10 mouse cellular contexts compared by ENCODE assay signal in the genomic region with DNA sequence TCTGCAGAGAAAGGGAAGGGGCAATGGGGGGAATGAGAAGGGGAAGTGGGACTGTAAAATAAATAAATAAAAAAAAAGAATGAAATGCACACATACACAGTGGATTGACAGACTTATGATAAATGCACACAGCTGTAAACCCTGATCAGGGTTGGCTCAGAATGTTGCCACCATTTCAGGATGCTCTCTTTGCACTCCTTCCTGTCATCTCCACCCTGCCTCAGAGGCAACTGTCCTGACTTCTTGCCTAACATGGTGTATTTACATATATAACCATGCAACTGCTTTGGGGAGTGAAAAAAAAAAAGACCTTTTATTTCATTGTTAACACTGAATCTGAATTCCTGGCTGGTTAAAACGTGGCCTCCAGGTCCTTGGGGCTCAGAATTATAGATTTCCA.
DNase-seq lines count a peak whose midpoint lies in the region; ATAC-seq and TF ChIP-seq lines count a peak whose summit lies in the region.
"Had no signal": no experiment of that assay in that cellular context is flagged by ENCODE, and none has a peak within 500 bp of the region (broad histone marks: within the 10 kb centered on the region; RNA-seq: fewer than 3 reads in every experiment).

No protein-coding gene starts in this region.

- TF ChIP-seq POLR2A in cerebellum, adult 2 months (IDR thresholded peaks at IDR 0.05; ENCODE audit: borderline replicate concordance, insufficient read depth, low read length) = no peak

- no peak for ATAC-seq in kidney, embryonic 15.5 days (replicated peaks; ENCODE audit: low FRiP score)
- ATAC-seq in embryonic facial prominence, embryonic 15.5 days (ENCODE audit: insufficient number of reproducible peaks, low FRiP score, low TSS enrichment, low read depth) = no peak
- ATAC-seq in intestine, embryonic 14.5 days (replicated peaks; ENCODE audit: low FRiP score, low TSS enrichment, low read depth) = no peak
- ATAC-seq in midbrain, embryonic 15.5 days (replicated peaks) = no peak

- H3K4me3 ChIP-seq in kidney, embryonic 15.5 days (replicated peaks) = no peak overlapping the region
- H3K4me3 ChIP-seq in embryonic facial prominence, embryonic 15.5 days (replicated peaks) = no peak overlapping the region
- no peak overlapping the region for H3K4me3 ChIP-seq in intestine, embryonic 14.5 days (ENCODE audit: low read depth, low read length)
- H3K4me3 ChIP-seq in midbrain, embryonic 15.5 days = no peak overlapping the region
- no peak overlapping the region for H3K4me3 ChIP-seq in cerebellum, adult 2 months (replicated peaks; ENCODE audit: insufficient read depth, low read depth, low read length)
- H3K4me3 ChIP-seq: erythroblast, embryonic 14.5 days; megakaryocyte, embryonic 14.5 days had no signal

- no peak overlapping the region for H3K9ac ChIP-seq in kidney, embryonic 15.5 days
- no peak overlapping the region for H3K9ac ChIP-seq in embryonic facial prominence, embryonic 15.5 days
- H3K9ac ChIP-seq in intestine, embryonic 14.5 days (ENCODE audit: low read length) = no peak overlapping the region
- no peak overlapping the region for H3K9ac ChIP-seq in midbrain, embryonic 15.5 days

- H3K9me3 ChIP-seq in kidney, embryonic 15.5 days (replicated peaks) = no peaks in the 10 kb centered on the region
- H3K9me3 ChIP-seq in embryonic facial prominence, embryonic 15.5 days (replicated peaks) = no peaks in the 10 kb centered on the region
- no peaks in the 10 kb centered on the region for H3K9me3 ChIP-seq in intestine, embryonic 14.5 days (ENCODE audit: control insufficient read depth, low read length)
- H3K9me3 ChIP-seq in midbrain, embryonic 15.5 days = no peaks in the 10 kb centered on the region
- H3K9me3 ChIP-seq: megakaryocyte, embryonic 14.5 days had no signal

- WGBS in kidney, embryonic 15.5 days = 17% methylated on average over 1 of the region's 1 CpGs
- WGBS in embryonic facial prominence, embryonic 15.5 days = 12% methylated on average over 1 of the region's 1 CpGs
- WGBS in intestine, embryonic 14.5 days = 26% methylated on average over 1 of the region's 1 CpGs
- 16% methylated on average over 1 of the region's 1 CpGs for WGBS in midbrain, embryonic 15.5 days
- 35% methylated on average over 1 of the region's 1 CpGs for WGBS in cerebellum, adult 2 months

- H3K27me3 ChIP-seq in kidney, embryonic 15.5 days = no peaks in the 10 kb centered on the region
- no peaks in the 10 kb centered on the region for H3K27me3 ChIP-seq in embryonic facial prominence, embryonic 15.5 days
- H3K27me3 ChIP-seq in intestine, embryonic 14.5 days (replicated peaks; ENCODE audit: control insufficient read depth, insufficient read depth, low read length) = no peaks in the 10 kb centered on the region
- no peaks in the 10 kb centered on the region for H3K27me3 ChIP-seq in midbrain, embryonic 15.5 days (replicated peaks)
- H3K27me3 ChIP-seq in cerebellum, adult 2 months (ENCODE audit: control insufficient read depth, insufficient read depth, low read length) = no peaks in the 10 kb centered on the region
- H3K27me3 ChIP-seq: megakaryocyte, embryonic 14.5 days had no signal

- TF ChIP-seq CTCF in cerebellum, adult 2 months (IDR thresholded peaks at IDR 0.05; ENCODE audit: borderline replicate concordance, insufficient read depth, low read depth, low read length) = no peak

- H3K4me1 ChIP-seq in kidney, embryonic 15.5 days = peaks cover 11% of the 10 kb centered on the region
- H3K4me1 ChIP-seq in embryonic facial prominence, embryonic 15.5 days = peaks cover 15% of the 10 kb centered on the region
- H3K4me1 ChIP-seq in intestine, embryonic 14.5 days (replicated peaks; ENCODE audit: control insufficient read depth, insufficient read depth, low read length) = peaks cover 9% of the 10 kb centered on the region; the same call in 1 of the 2 replicates
- H3K4me1 ChIP-seq in midbrain, embryonic 15.5 days = peaks cover 10% of the 10 kb centered on the region
- H3K4me1 ChIP-seq in cerebellum, adult 2 months (ENCODE audit: control insufficient read depth, insufficient read depth, low read length) = no peaks in the 10 kb centered on the region
- H3K4me1 ChIP-seq: megakaryocyte, embryonic 14.5 days had no signal

- no peaks in the 10 kb centered on the region for H3K36me3 ChIP-seq in kidney, embryonic 15.5 days
- H3K36me3 ChIP-seq in embryonic facial prominence, embryonic 15.5 days = no peaks in the 10 kb centered on the region
- H3K36me3 ChIP-seq in intestine, embryonic 14.5 days (ENCODE audit: control insufficient read depth, insufficient read depth, low read length) = no peaks in the 10 kb centered on the region
- H3K36me3 ChIP-seq in midbrain, embryonic 15.5 days (replicated peaks) = no peaks in the 10 kb centered on the region

- H3K27ac ChIP-seq in kidney, embryonic 15.5 days = no peak overlapping the region
- peak overlapping the region; percentile 74; the same call in 1 of the 2 replicates for H3K27ac ChIP-seq in embryonic facial prominence, embryonic 15.5 days (replicated peaks)
- no peak overlapping the region for H3K27ac ChIP-seq in intestine, embryonic 14.5 days (ENCODE audit: low read depth)
- no peak overlapping the region for H3K27ac ChIP-seq in midbrain, embryonic 15.5 days
- H3K27ac ChIP-seq in cerebellum, adult 2 months (ENCODE audit: insufficient read depth, low read length) = no peak overlapping the region

- H3K4me2 ChIP-seq in kidney, embryonic 15.5 days = peak overlapping the region; percentile 60
- H3K4me2 ChIP-seq in embryonic facial prominence, embryonic 15.5 days (replicated peaks) = peak overlapping the region; percentile 45
- peak overlapping the region; percentile 49 for H3K4me2 ChIP-seq in intestine, embryonic 14.5 days (ENCODE audit: low read length)
- H3K4me2 ChIP-seq in midbrain, embryonic 15.5 days = peak overlapping the region; percentile 48; the same call in 1 of the 2 replicates

- DNase-seq in kidney, postnatal 36 days = no peak
- no peak for DNase-seq in intestine, embryonic 14.5 days (ENCODE audit: low spot score)
- no peak for DNase-seq in cerebellum, adult 8-10 months
- no peak for DNase-seq in liver
- DNase-seq in cerebellum, adult 2 months = no peak
